Mouse (Mus musculus): Measurements from ENCODE around the gene Asprv1. TPM values are rescaled to one million over a fixed set of nuclear protein-coding genes. Genes with fewer than 3 reads are reported as not detected.

The Asprv1 gene
- total RNA-seq, 2 experiments from 2014 or later: 0.27 TPM; not detected in 1

- no peak for DNase-seq
These were observed 37.8 kb downstream of the Asprv1 start for GRCm38 (mm10) chr6:86665560-86666307.

GRCm38 (mm10) chr6:86667061-86667460 is 39.1 kb downstream of the Asprv1 start:
- DNase-seq: no peak

- DNase-seq: peak; percentile 37
These were observed 40.7 kb downstream of the Asprv1 start, which contains the start of gene Mxd1 for GRCm38 (mm10) chr6:86668580-86669239. Mxd1 (minus strand) TSS chr6:86669161.

GRCm38 (mm10) chr6:86669240-86669727 is 41.3 kb downstream of the Asprv1 start:
- peak; percentile 100 for DNase-seq

- no peak for DNase-seq
These were observed 42.9 kb downstream of the Asprv1 start for GRCm38 (mm10) chr6:86670873-86671272.

- no peak for DNase-seq
These were observed 50.4 kb downstream of the Asprv1 start for GRCm38 (mm10) chr6:86678341-86678740.

Other genes with a start within 250 kb of the Asprv1 start
- 10 to 100 TPM; 67.0 to 71.2 TPM for gene Pcyox1, start 231.0 kb upstream of the Asprv1 start, total RNA-seq (2021)
- gene Tia1, start 223.9 kb upstream of the Asprv1 start, total RNA-seq (2021): 10 to 100 TPM; 34.0 to 50.1 TPM
- not detected for gene Gm44790, start 201.5 kb upstream of the Asprv1 start, total RNA-seq (2021)
- gene C87436, start 189.8 kb upstream of the Asprv1 start, total RNA-seq (2021): 1 to 10 TPM; 8.7 to 9.8 TPM
- 100 to 1,000 TPM; 167 to 185 TPM for gene Pcbp1, start 101.8 kb upstream of the Asprv1 start, total RNA-seq (2021)
- gene Mxd1, start 41.0 kb downstream of the Asprv1 start, total RNA-seq (2021): 1 to 10 TPM; 4.4 to 6.2 TPM
- gene Snrnp27, start 56.4 kb downstream of the Asprv1 start, total RNA-seq (2021): 10 to 100 TPM; 82.4 to 88.3 TPM
- 1 to 10 TPM; 3.9 to 5.8 TPM for gene Gmcl1, start 105.2 kb downstream of the Asprv1 start, total RNA-seq (2021)
- 10 to 100 TPM; 26.8 to 31.3 TPM for gene Anxa4, start 165.4 kb downstream of the Asprv1 start, total RNA-seq (2021)
- 10 to 100 TPM; 35.7 to 45.3 TPM for gene Aak1, start 221.4 kb downstream of the Asprv1 start, total RNA-seq (2021)

All from gastrocnemius, postnatal 10 days (tissue).